ENCODE assay signal across 21 mouse cellular contexts in genomic region chr16:11040603-11041002, GRCm38 (mm10). TPM values are rescaled to one million over a fixed set of nuclear protein-coding genes. Genes with fewer than 3 reads are reported as not detected.
DNase-seq lines count a peak whose midpoint lies in the region; ATAC-seq and TF ChIP-seq lines count a peak whose summit lies in the region.
"Had no signal": no experiment of that assay in that cellular context is flagged by ENCODE, and none has a peak within 500 bp of the region (broad histone marks: within the 10 kb centered on the region; RNA-seq: fewer than 3 reads in every experiment).

No protein-coding gene starts in this region.

- H3K4me3 ChIP-seq in neural tube, embryonic 11.5 days (ENCODE audit: low read depth, low read length) = no peak overlapping the region
- no peak overlapping the region for H3K4me3 ChIP-seq in spleen, adult 2 months (ENCODE audit: extremely low read depth, insufficient read depth, insufficient read length)
- no peak overlapping the region for H3K4me3 ChIP-seq in kidney, embryonic 14.5 days (ENCODE audit: low read length)
- H3K4me3 ChIP-seq: embryonic facial prominence, embryonic 10.5 days; embryonic facial prominence, embryonic 12.5 days; forebrain, embryonic 13.5 days; forebrain, embryonic 15.5 days had no signal

- H3K27ac ChIP-seq in neural tube, embryonic 11.5 days (ENCODE audit: low read depth, low read length) = no peak overlapping the region
- peak overlapping the region; percentile 28; the same call in 1 of the 2 replicates for H3K27ac ChIP-seq in spleen, adult 2 months (ENCODE audit: insufficient read depth, low read length)
- no peak overlapping the region for H3K27ac ChIP-seq in kidney, embryonic 14.5 days (ENCODE audit: low read depth, low read length)
- H3K27ac ChIP-seq: embryonic facial prominence, embryonic 10.5 days; embryonic facial prominence, embryonic 12.5 days; forebrain, embryonic 13.5 days; forebrain, embryonic 15.5 days had no signal

- ATAC-seq in neural tube, embryonic 11.5 days (ENCODE audit: insufficient read depth, low FRiP score, low TSS enrichment) = 0 out of 2 replicates have a peak, but pooled peaks have one; percentile 38
- ATAC-seq in kidney, embryonic 14.5 days (ENCODE audit: low FRiP score, low TSS enrichment) = no peak
- ATAC-seq: CD4-positive, CD25-positive, alpha-beta regulatory T cell, adult 4 months; forebrain, embryonic 13.5 days; forebrain, embryonic 15.5 days had no signal

- peak; percentile 52 for DNase-seq in heart, adult 11 months
- DNase-seq in heart, postnatal 25 days (ENCODE audit: low spot score) = no peak
- no peak for DNase-seq in neural tube, embryonic 11.5 days (ENCODE audit: low spot score)
- DNase-seq in neural tube, embryonic 10.5 days (ENCODE audit: extremely low spot score, low spot score) = no peak
- no peak for DNase-seq in spleen, adult 2 months (ENCODE audit: low read depth in 1 of 2, low spot score in 2 of 2)
- no peak for DNase-seq in spleen, postnatal 10 days (ENCODE audit: low spot score in 2 of 2)
- DNase-seq: adrenal gland, adult 2 months; adrenal gland, postnatal 10 days; adrenal gland, postnatal 25 days; B cell, adult 2 months; cerebellum, adult 11-12 months; cerebellum, adult 2 months; cerebellum, adult 9-10 months; cerebellum, postnatal 10 days; cerebellum, postnatal 25 days had no signal

- no peaks in the 10 kb centered on the region for H3K27me3 ChIP-seq in neural tube, embryonic 11.5 days (ENCODE audit: control insufficient read depth, insufficient read depth, low read length)
- H3K27me3 ChIP-seq in spleen, adult 2 months (ENCODE audit: control insufficient read depth, insufficient read depth, low read length) = no peaks in the 10 kb centered on the region
- no peaks in the 10 kb centered on the region for H3K27me3 ChIP-seq in kidney, embryonic 14.5 days (ENCODE audit: control insufficient read depth, insufficient read depth, low read length)
- H3K27me3 ChIP-seq: embryonic facial prominence, embryonic 12.5 days; forebrain, embryonic 13.5 days; forebrain, embryonic 15.5 days had no signal

- intact Hi-C loops in heart, postnatal 25 days (cut with DNase I) = no loop called here

- no peak for TF ChIP-seq CTCF in spleen, adult 2 months (IDR thresholded peaks at IDR 0.05; ENCODE audit: extremely low read depth, insufficient read depth, insufficient read length, insufficient replicate concordance)

- no peak overlapping the region for H3K4me2 ChIP-seq in neural tube, embryonic 11.5 days (ENCODE audit: low read depth)
- no peak overlapping the region for H3K4me2 ChIP-seq in kidney, embryonic 14.5 days (replicated peaks; ENCODE audit: low read depth, low read length)
- H3K4me2 ChIP-seq: embryonic facial prominence, embryonic 12.5 days; forebrain, embryonic 13.5 days; forebrain, embryonic 15.5 days had no signal

- no peaks in the 10 kb centered on the region for H3K9me3 ChIP-seq in neural tube, embryonic 11.5 days (ENCODE audit: control insufficient read depth, low read length)
- no peaks in the 10 kb centered on the region for H3K9me3 ChIP-seq in kidney, embryonic 14.5 days (ENCODE audit: control insufficient read depth, low read length)
- H3K9me3 ChIP-seq: embryonic facial prominence, embryonic 10.5 days; embryonic facial prominence, embryonic 12.5 days; forebrain, embryonic 13.5 days; forebrain, embryonic 15.5 days had no signal

- no peaks in the 10 kb centered on the region for H3K36me3 ChIP-seq in neural tube, embryonic 11.5 days (ENCODE audit: control insufficient read depth, insufficient read depth, low read length)
- no peaks in the 10 kb centered on the region for H3K36me3 ChIP-seq in spleen, adult 2 months (ENCODE audit: control insufficient read depth, insufficient read depth, low read length)
- no peaks in the 10 kb centered on the region for H3K36me3 ChIP-seq in kidney, embryonic 14.5 days (ENCODE audit: control insufficient read depth, insufficient read depth, low read length)
- H3K36me3 ChIP-seq: embryonic facial prominence, embryonic 10.5 days; embryonic facial prominence, embryonic 12.5 days; forebrain, embryonic 15.5 days had no signal

- H3K4me1 ChIP-seq in neural tube, embryonic 11.5 days (ENCODE audit: control insufficient read depth, insufficient read depth, low read length) = no peaks in the 10 kb centered on the region
- peaks cover 2% of the 10 kb centered on the region; the same call in 1 of the 2 replicates for H3K4me1 ChIP-seq in spleen, adult 2 months (ENCODE audit: control insufficient read depth, insufficient read depth, insufficient read length)
- 0 out of 2 replicates have a peak, but pooled peaks cover 4% of the 10 kb centered on the region for H3K4me1 ChIP-seq in kidney, embryonic 14.5 days (ENCODE audit: control insufficient read depth, insufficient read depth, low read length)
- H3K4me1 ChIP-seq: embryonic facial prominence, embryonic 12.5 days; forebrain, embryonic 13.5 days; forebrain, embryonic 15.5 days had no signal

- no peak overlapping the region for H3K9ac ChIP-seq in neural tube, embryonic 11.5 days (ENCODE audit: low read length)
- no peak overlapping the region for H3K9ac ChIP-seq in kidney, embryonic 14.5 days (ENCODE audit: low read depth, low read length)
- H3K9ac ChIP-seq: embryonic facial prominence, embryonic 12.5 days; forebrain, embryonic 13.5 days; forebrain, embryonic 15.5 days had no signal

- 63% methylated on average over 2 of the region's 2 CpGs for WGBS in neural tube, embryonic 11.5 days
- 60% methylated on average over 2 of the region's 2 CpGs for WGBS in spleen, adult 2 months
- WGBS in kidney, embryonic 14.5 days = 88% methylated on average over 2 of the region's 2 CpGs

- no peak for TF ChIP-seq POLR2A in spleen, adult 2 months (IDR thresholded peaks at IDR 0.05; ENCODE audit: low read depth, low read length)

RNA-seq across cellular contexts. Expression of gene Snn, which starts 20.1 kb away (rescaled TPM):
- 10 to 100 TPM; 28.3 to 33.3 TPM for total RNA-seq in heart, postnatal 25 days (2021)
- polyA plus RNA-seq in neural tube, embryonic 11.5 days (2014; fragmentation: Nextera tagmentation; extraction: Ambion mirVana) = 98.1 and 108 TPM in 2 replicates
- polyA plus RNA-seq in spleen, adult 2 months (2012; rRNA removed) = 129 and 155 TPM in 2 replicates
- 32.5 and 54.4 TPM in 2 replicates for polyA plus RNA-seq in kidney, embryonic 14.5 days (2014; fragmentation: Nextera tagmentation; extraction: Ambion mirVana)

RNA-seq across cellular contexts. Expression of gene Litaf, which starts 25.4 kb away (rescaled TPM):
- 10 to 100 TPM; 21.7 to 24.2 TPM for total RNA-seq in heart, postnatal 25 days (2021)
- 59.3 and 61.0 TPM in 2 replicates for polyA plus RNA-seq in neural tube, embryonic 11.5 days (2014; fragmentation: Nextera tagmentation; extraction: Ambion mirVana)
- polyA plus RNA-seq in spleen, adult 2 months (2012; rRNA removed) = 115 and 171 TPM in 2 replicates
- polyA plus RNA-seq in kidney, embryonic 14.5 days (2014; fragmentation: Nextera tagmentation; extraction: Ambion mirVana) = 104 and 121 TPM in 2 replicates
